Mouse (Mus musculus) embryonic stem cell, embryonic (primary cell): Measurements from ENCODE around the gene Emg1.

Source experiments
- CTCF ChIA-PET, 4 experiments: fragments of 300-600 bp in 2 of 4; fragments of 350-600 bp in 2 of 4; sonication (Branson Sonifier 250); formaldehyde crosslinking; loops; one replicate each; lab custom pipeline; 2022; ENCODE audit warnings: inconsistent platforms in 2 of 4; lab: Charles Lee
- POLR2A ChIA-PET, 4 experiments: fragments of 300-600 bp in 2 of 4; fragments of 350-600 bp in 2 of 4; sonication (Branson Sonifier 250); formaldehyde crosslinking; loops; one replicate each; lab custom pipeline; 2022; ENCODE audit warnings: antibody characterized with exemption in 4 of 4, inconsistent platforms in 1 of 4; lab: Charles Lee

Emg1 gene

GRCm38 (mm10) chr6:124731038-124731437 lies 19.1 kb upstream of the Emg1 start:
- CTCF ChIA-PET = interaction anchor here in 2 of 4 experiments (1.0 to 2.4 kb wide), 2 partner anchors 14 to 28 kb away, joined by 3 to 10 read pairs; no protein-coding TSS in a partner anchor
- POLR2A ChIA-PET = interaction anchor here (0.6 to 23.3 kb wide), 15 partner anchors 10 to 529 kb away, joined by 3 to 686 read pairs (median 6); partner anchors contain the start of genes Grcc10 (in 4 of the 4), Phb2 (in 2 of the 4), Atn1 (in 1 of the 4) and Emg1 (in 1 of the 4)

GRCm38 (mm10) chr6:124729850-124730705 lies 18.1 kb upstream of the Emg1 start:
- POLR2A ChIA-PET = interaction anchor here (0.7 to 23.3 kb wide), 14 partner anchors 8 to 99 kb away, joined by 3 to 686 read pairs (median 7); partner anchors contain the start of genes Grcc10 (in 4 of the 4), Ptpn6 (in 3 of the 4), Emg1 (in 2 of the 4) and Phb2 (in 2 of the 4)
- CTCF ChIA-PET = interaction anchor here in 3 of 4 experiments (0.5 to 1.7 kb wide), 4 partner anchors 13 to 207 kb away, joined by 3 to 6 read pairs (median 6); no protein-coding TSS in a partner anchor

GRCm38 (mm10) chr6:124728621-124729020 lies 16.6 kb upstream of the Emg1 start:
- ChIA-PET POLR2A (interaction anchor here (0.6 to 23.3 kb wide), 14 partner anchors 9 to 77 kb away, joined by 3 to 686 read pairs (median 7); partner anchors contain the start of genes Grcc10 (in 4 of the 4), Emg1 (in 3 of the 4), Phb2 (in 3 of the 4) and Ptpn6 (in 2 of the 4)), CTCF (interaction anchor here in 3 of 4 experiments (0.6 to 1.7 kb wide), 3 partner anchors 12 to 76 kb away, joined by 3 to 5 read pairs (median 3); no protein-coding TSS in a partner anchor)

GRCm38 (mm10) chr6:124724472-124724871 lies 12.5 kb upstream of the Emg1 start:
- CTCF ChIA-PET = interaction anchor here in 2 of 4 experiments (0.6 kb wide), 2 partner anchors 62 to 350 kb away, joined by 3 to 4 read pairs; no protein-coding TSS in a partner anchor
- POLR2A ChIA-PET = interaction anchor here in 3 of 4 experiments (0.6 to 3.0 kb wide), 11 partner anchors 8 to 438 kb away, joined by 3 to 17 read pairs (median 3); partner anchors contain the start of genes Grcc10 (in 3 of the 3), Emg1 (in 1 of the 3) and Phb2 (in 1 of the 3)

GRCm38 (mm10) chr6:124723541-124723940 lies 11.6 kb upstream of the Emg1 start:
- CTCF ChIA-PET = interaction anchor here in 1 of 4 experiments (0.6 kb wide), 1 partner anchor 21 kb away, joined by 3 read pairs; no protein-coding TSS in a partner anchor
- POLR2A ChIA-PET = interaction anchor here in 3 of 4 experiments (1.0 to 3.0 kb wide), 4 partner anchors 16 to 18 kb away, joined by 3 to 17 read pairs (median 10); partner anchors contain the start of gene Grcc10 (in 3 of the 3)

GRCm38 (mm10) chr6:124722876-124723473 lies 11.0 kb upstream of the Emg1 start:
- CTCF ChIA-PET = interaction anchor here in 2 of 4 experiments (0.6 kb wide), 2 partner anchors 20 to 55 kb away, joined by 3 read pairs; no protein-coding TSS in a partner anchor
- POLR2A ChIA-PET = interaction anchor here in 2 of 4 experiments (0.6 to 3.0 kb wide), 5 partner anchors 17 to 168 kb away, joined by 4 to 17 read pairs (median 7); partner anchors contain the start of gene Grcc10 (in 1 of the 2)

- ChIA-PET CTCF (no interaction called here), POLR2A (interaction anchor here in 3 of 4 experiments (0.9 to 24.9 kb wide), 5 partner anchors 9 to 24 kb away, joined by 3 to 686 read pairs (median 7); partner anchors contain the start of genes Grcc10 (in 3 of the 3), Ptpn6 (in 2 of the 3), Emg1 (in 1 of the 3) and Phb2 (in 1 of the 3))
Observed at GRCm38 (mm10) chr6:124720904-124721303, 8.9 kb upstream of the Emg1 start.

- CTCF ChIA-PET = interaction anchor here (0.6 to 1.7 kb wide), 15 partner anchors 13 to 362 kb away, joined by 3 to 8 read pairs (median 4); partner anchors contain the start of genes C1rl (in 1 of the 4) and Ptpn6 (in 1 of the 4)
- POLR2A ChIA-PET = interaction anchor here (0.6 to 24.9 kb wide), 40 partner anchors 10 to 714 kb away, joined by 3 to 686 read pairs (median 4); partner anchors contain the start of genes Grcc10 (in 4 of the 4), Ptpn6 (in 3 of the 4), Atn1 (in 1 of the 4) and Cdca3 (in 1 of the 4)
Observed at GRCm38 (mm10) chr6:124719354-124719978, 7.5 kb upstream of the Emg1 start.

- CTCF ChIA-PET = interaction anchor here (0.6 to 1.7 kb wide), 12 partner anchors 14 to 363 kb away, joined by 3 to 8 read pairs (median 4); partner anchors contain the start of genes C1rl (in 1 of the 4) and Ptpn6 (in 1 of the 4)
- POLR2A ChIA-PET = interaction anchor here (0.6 to 24.9 kb wide), 24 partner anchors 13 to 509 kb away, joined by 3 to 686 read pairs (median 5); partner anchors contain the start of genes Grcc10 (in 4 of the 4), Ptpn6 (in 3 of the 4), Atn1 (in 1 of the 4) and Cdca3 (in 1 of the 4)
Observed at GRCm38 (mm10) chr6:124718703-124719102, 6.7 kb upstream of the Emg1 start.

GRCm38 (mm10) chr6:124717968-124718367 lies 6.0 kb upstream of the Emg1 start:
- ChIA-PET POLR2A (interaction anchor here (0.6 to 24.9 kb wide), 31 partner anchors 8 to 395 kb away, joined by 3 to 686 read pairs (median 6); partner anchors contain the start of genes Grcc10 (in 4 of the 4), Ptpn6 (in 3 of the 4), Lpcat3 (in 2 of the 4) and Cdca3 (in 1 of the 4)), CTCF (interaction anchor here in 3 of 4 experiments (1.1 to 2.8 kb wide), 9 partner anchors 15 to 269 kb away, joined by 3 to 12 read pairs (median 4); partner anchors contain the start of genes Gm45234 (in 1 of the 3), Grcc10 (in 1 of the 3), Mlf2 (in 1 of the 3) and Ptpn6 (in 1 of the 3))

GRCm38 (mm10) chr6:124716864-124717490 lies 5.0 kb upstream of the Emg1 start:
- ChIA-PET CTCF (interaction anchor here (0.6 to 2.8 kb wide), 48 partner anchors 12 to 367 kb away, joined by 3 to 12 read pairs (median 4); partner anchors contain the start of genes Ptpn6 (in 3 of the 4), Grcc10 (in 2 of the 4), Mlf2 (in 2 of the 4) and Gm45234 (in 1 of the 4)), POLR2A (interaction anchor here (0.7 to 24.9 kb wide), 55 partner anchors 8 to 475 kb away, joined by 3 to 686 read pairs (median 4); partner anchors contain the start of genes Grcc10 (in 4 of the 4), Ptpn6 (in 4 of the 4), Lpcat3 (in 2 of the 4) and Atn1 (in 1 of the 4))

- POLR2A ChIA-PET = interaction anchor here in 3 of 4 experiments (0.6 to 24.9 kb wide), 35 partner anchors 10 to 477 kb away, joined by 3 to 686 read pairs (median 7); partner anchors contain the start of genes Atn1 (in 3 of the 3), Grcc10 (in 3 of the 3), Ptpn6 (in 3 of the 3) and Cdca3 (in 2 of the 3)
- CTCF ChIA-PET = interaction anchor here in 2 of 4 experiments (1.2 to 1.9 kb wide), 3 partner anchors 10 to 28 kb away, joined by 3 to 20 read pairs (median 6); partner anchors contain the start of gene Grcc10 (in 1 of the 2)
Observed at GRCm38 (mm10) chr6:124712918-124713317, 940 bp upstream of the Emg1 start.

GRCm38 (mm10) chr6:124708289-124708889 lies 3.6 kb downstream of the Emg1 start:
- POLR2A ChIA-PET = interaction anchor here (0.6 to 24.9 kb wide), 10 partner anchors 8 to 101 kb away, joined by 3 to 686 read pairs (median 5); partner anchors contain the start of genes Grcc10 (in 3 of the 4), Ptpn6 (in 2 of the 4), Atn1 (in 1 of the 4) and Gm45234 (in 1 of the 4)
- CTCF ChIA-PET = interaction anchor here in 2 of 4 experiments (0.6 kb wide), 2 partner anchors 50 to 860 kb away, joined by 3 to 4 read pairs; no protein-coding TSS in a partner anchor

GRCm38 (mm10) chr6:124706061-124706627 lies 5.8 kb downstream of the Emg1 start:
- CTCF ChIA-PET = interaction anchor here in 3 of 4 experiments (0.6 to 1.1 kb wide), 3 partner anchors 34 to 53 kb away, joined by 3 to 7 read pairs (median 6); no protein-coding TSS in a partner anchor
- POLR2A ChIA-PET = interaction anchor here (0.5 to 24.9 kb wide), 25 partner anchors 8 to 225 kb away, joined by 3 to 686 read pairs (median 4); partner anchors contain the start of genes Grcc10 (in 2 of the 4), Ptpn6 (in 2 of the 4), Atn1 (in 1 of the 4) and Spsb2 (in 1 of the 4)
